Mouse (Mus musculus): ENCODE measurements around the gene Vmn2r110.

- no peak for TF ChIP-seq EP300 (IDR thresholded peaks at IDR 0.05; ENCODE audit: low read depth)
- no peak for TF ChIP-seq CTCF (IDR thresholded peaks at IDR 0.05; ENCODE audit: low read depth)
Observed at GRCm38 (mm10) chr17:20564656-20565055, 31.6 kb downstream of the Vmn2r110 start, which contains the start of gene Vmn2r109.

Data from liver, postnatal 0 days (tissue).